Mouse (Mus musculus) small intestine, adult 2 months (tissue): ENCODE data around the gene Gars.

Experiments
- CTCF ChIP-seq: fragments of 200-500 bp; IDR thresholded peaks from 2 replicates; pipeline ENCODE4 v1.5.1; 2012; ENCODE audit warnings: low read depth, mild to moderate bottlenecking, control low read depth, inconsistent platforms, low read length, moderate library complexity, mixed read lengths; ENCODE audit not compliant: insufficient replicate concordance, insufficient read length; ENCODE audit errors: extremely low read depth
- POLR2A ChIP-seq: fragments of 200-500 bp; IDR thresholded peaks from 2 replicates; pipeline ENCODE4 v1.6.1; 2012; ENCODE audit warnings: low read depth, mild to moderate bottlenecking, control low read depth, inconsistent platforms, low read length, moderate library complexity

- no peak for TF ChIP-seq CTCF
- no peak for TF ChIP-seq POLR2A
Observed at GRCm38 (mm10) chr6:55057427-55057826, 19.6 kb downstream of the Gars start.
